Mouse (Mus musculus) cortical plate, adult 2 months (tissue): ENCODE measurements around the gene Hist1h4j. TPM values are rescaled to one million over a fixed set of nuclear protein-coding genes. Genes with fewer than 3 reads are reported as not detected.
A peak's percentile ranks its signal among the peaks of the same experiment; 100 is the strongest.
"Not testable (repeated sequence)": the region's sequence is repeated elsewhere in the genome, so short reads cannot be mapped to it uniquely, and the experiment has no call there.

Experiments
- H3K27ac ChIP-seq: fragments of 200-500 bp; 2 replicates; pipeline ENCODE4 v1.5.1; 2012; ENCODE audit warnings: low read length, control low read depth, inconsistent platforms; ENCODE audit not compliant: insufficient read depth
- H3K4me1 ChIP-seq: fragments of 200-500 bp; 2 replicates; pipeline ENCODE4 v1.6.1; 2011; ENCODE audit warnings: low read length; ENCODE audit not compliant: control insufficient read depth, insufficient read depth
- H3K4me3 ChIP-seq: fragments of 200-500 bp; 2 replicates; pipeline ENCODE4 v1.5.1; 2011; ENCODE audit warnings: mild to moderate bottlenecking, low read length, control low read depth; ENCODE audit not compliant: insufficient read depth
- CTCF ChIP-seq: fragments of 200-500 bp; IDR thresholded peaks from 2 replicates; pipeline ENCODE4 v1.5.1; 2011; ENCODE audit warnings: mild to moderate bottlenecking, control low read depth, low read length; ENCODE audit not compliant: insufficient read depth; ENCODE audit errors: extremely low read depth
- POLR2A ChIP-seq: fragments of 200-500 bp; IDR thresholded peaks from 2 replicates; pipeline ENCODE4 v1.6.1; 2011; ENCODE audit warnings: mild to moderate bottlenecking, low read length, control low read depth; ENCODE audit not compliant: insufficient read depth; ENCODE audit errors: extremely low read depth
- polyA plus RNA-seq: library from polyadenylated mRNA; depleted of rRNA; stranded (reverse); fragments of >200 nt; gene quantifications from 2 replicates; pipeline ENCODE4 v1.2.3, GENCODE M21; 2012

The Hist1h4j gene
- polyA plus RNA-seq, 1 experiment = 2.3 TPM

DNA sequence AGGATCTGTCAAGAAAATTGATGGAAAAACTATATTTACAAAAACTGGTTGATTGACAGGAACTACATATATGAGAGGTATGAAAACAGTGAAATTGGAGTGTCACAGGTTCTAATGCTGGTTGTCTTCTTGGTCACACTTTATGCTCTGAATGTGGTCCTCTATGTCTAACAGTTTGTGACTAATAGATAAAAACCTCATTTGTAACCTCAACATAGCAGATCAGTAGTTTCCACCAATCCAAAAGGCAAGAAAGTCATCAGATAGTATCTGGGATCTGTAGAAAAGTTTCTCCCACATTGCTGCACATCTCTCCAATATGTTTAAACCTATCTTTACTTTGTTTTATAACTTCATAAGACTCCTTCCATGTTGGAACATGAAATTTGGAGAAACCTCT is 16.6 kb downstream of the Hist1h4j start:
- Histone ChIP-seq H3K27ac (no peak overlapping the region), H3K4me1 (peaks cover 2% of the 10 kb centered on the region; the same call in 1 of the 2 replicates), H3K4me3 (no peak overlapping the region)
- TF ChIP-seq POLR2A (no peak), CTCF (no peak)

DNA sequence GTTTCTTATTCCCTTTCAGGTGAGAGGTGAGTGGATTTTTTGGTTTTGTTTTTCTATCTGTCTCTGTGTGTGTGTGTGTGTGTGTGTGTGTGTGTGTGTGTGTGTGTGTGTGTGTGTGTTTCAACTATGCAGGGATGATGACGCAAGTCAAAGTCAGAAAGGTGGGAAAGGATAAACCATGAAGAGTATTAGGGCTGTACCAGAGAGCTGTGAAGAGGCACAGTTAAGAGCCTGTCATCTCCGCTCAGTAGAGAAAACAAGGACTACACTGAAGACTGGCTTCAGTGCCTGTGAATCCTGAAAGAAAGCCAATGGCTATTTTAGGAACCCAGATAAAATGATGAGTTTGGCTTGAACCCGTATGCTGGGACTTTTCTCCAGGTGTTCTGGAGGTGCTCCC is 17.0 kb downstream of the Hist1h4j start:
- no peak for TF ChIP-seq POLR2A
- no peak for TF ChIP-seq CTCF
- H3K4me3 ChIP-seq = no peak overlapping the region
- no peak overlapping the region for H3K27ac ChIP-seq
- peaks cover 2% of the 10 kb centered on the region; the same call in 1 of the 2 replicates for H3K4me1 ChIP-seq

DNA sequence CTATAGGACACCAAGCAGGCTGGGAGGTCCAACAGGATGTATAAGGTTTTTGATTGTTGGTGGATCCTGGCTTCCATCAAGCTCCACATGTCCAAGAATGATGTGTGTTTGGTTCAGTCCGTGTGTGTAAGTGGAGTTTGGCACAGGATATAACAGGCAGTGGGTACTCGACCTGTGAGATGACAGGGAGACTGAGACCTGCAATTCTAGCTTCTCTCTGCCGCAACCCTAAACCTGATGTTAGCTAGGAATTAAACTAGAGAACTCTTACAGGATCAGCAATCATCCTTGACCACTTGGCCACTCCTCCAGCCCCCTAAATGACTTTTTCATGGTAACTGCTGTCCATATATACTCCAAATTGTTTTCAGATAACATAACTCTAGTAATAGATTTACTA is 17.5 kb downstream of the Hist1h4j start:
- no peak overlapping the region for H3K27ac ChIP-seq
- no peak for TF ChIP-seq CTCF
- no peak for TF ChIP-seq POLR2A

DNA sequence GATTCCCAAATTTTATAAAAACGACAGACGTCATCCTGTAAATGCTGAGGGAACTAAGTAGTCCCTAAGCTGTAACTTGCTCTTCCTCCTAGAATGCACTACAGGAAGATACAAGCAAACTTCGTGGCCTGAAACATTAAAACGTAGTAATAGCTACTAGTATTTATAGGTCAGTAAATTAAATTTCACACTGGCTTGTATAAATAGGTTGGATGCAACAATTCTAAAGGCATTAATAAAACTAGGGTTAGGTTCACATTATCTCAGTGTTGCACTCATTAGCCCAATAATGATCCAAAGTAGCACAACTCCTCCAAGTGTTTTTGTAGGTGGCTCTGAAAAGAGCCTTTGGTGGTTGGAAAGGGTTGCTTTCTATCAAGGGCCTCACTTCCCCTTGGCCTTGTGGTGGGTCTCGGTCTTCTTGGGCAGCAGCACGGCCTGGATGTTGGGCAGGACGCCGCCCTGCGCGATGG is 18.2 kb downstream of the Hist1h4j start:
- peak overlapping the region; percentile 88 for H3K27ac ChIP-seq
- TF ChIP-seq CTCF (no peak), POLR2A (no peak)
- H3K4me1 ChIP-seq = peaks cover 2% of the 10 kb centered on the region; the same call in 1 of the 2 replicates
- H3K4me3 ChIP-seq = peak overlapping the region; percentile 56

More for the DNA sequence above, 17.5 kb downstream of the Hist1h4j start:
- Histone ChIP-seq H3K4me1 (peaks cover 2% of the 10 kb centered on the region; the same call in 1 of the 2 replicates), H3K4me3 (no peak overlapping the region)

DNA sequence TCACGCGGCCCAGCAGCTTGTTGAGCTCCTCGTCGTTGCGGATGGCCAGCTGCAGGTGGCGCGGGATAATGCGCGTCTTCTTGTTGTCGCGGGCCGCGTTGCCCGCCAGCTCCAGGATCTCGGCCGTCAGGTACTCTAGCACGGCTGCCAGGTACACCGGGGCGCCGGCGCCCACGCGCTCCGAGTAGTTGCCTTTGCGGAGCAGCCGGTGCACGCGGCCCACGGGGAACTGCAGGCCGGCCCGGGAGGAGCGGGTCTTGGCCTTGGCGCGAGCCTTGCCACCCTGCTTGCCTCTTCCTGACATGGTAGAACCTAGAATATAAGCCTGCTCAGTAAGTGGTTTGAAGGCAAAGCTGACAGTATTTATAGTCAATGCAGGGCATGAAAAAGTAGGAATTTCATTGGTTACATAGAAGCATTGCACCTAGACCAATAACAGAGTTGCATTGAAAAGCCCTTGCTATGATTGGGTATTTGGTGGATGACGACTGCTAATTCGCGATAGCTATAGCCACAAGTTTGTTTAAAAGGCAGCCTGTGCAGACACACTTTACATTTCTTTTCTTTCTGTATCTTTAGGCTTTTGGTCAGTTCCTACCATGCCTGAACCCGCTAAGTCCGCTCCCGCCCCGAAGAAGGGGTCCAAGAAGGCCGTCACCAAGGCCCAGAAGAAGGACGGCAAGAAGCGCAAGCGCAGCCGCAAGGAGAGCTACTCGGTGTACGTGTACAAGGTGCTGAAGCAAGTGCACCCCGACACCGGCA is 18.8 kb downstream of the Hist1h4j start, which contains the start of the genes Hist1h2ak and Hist1h2bn:
TSS of gene Hist1h2ak (minus strand) at position 304 of the 762 bp plus-strand sequence.
TSS of gene Hist1h2bn (plus strand) at position 600 of the 762 bp plus-strand sequence.
- TF ChIP-seq POLR2A = peak; percentile 83
- not testable (repeated sequence) for H3K4me1 ChIP-seq
- peak within 1 kb of the TSS; percentile 56 for H3K4me3 ChIP-seq
- peak within 1 kb of the TSS; percentile 88 for H3K27ac ChIP-seq

DNA sequence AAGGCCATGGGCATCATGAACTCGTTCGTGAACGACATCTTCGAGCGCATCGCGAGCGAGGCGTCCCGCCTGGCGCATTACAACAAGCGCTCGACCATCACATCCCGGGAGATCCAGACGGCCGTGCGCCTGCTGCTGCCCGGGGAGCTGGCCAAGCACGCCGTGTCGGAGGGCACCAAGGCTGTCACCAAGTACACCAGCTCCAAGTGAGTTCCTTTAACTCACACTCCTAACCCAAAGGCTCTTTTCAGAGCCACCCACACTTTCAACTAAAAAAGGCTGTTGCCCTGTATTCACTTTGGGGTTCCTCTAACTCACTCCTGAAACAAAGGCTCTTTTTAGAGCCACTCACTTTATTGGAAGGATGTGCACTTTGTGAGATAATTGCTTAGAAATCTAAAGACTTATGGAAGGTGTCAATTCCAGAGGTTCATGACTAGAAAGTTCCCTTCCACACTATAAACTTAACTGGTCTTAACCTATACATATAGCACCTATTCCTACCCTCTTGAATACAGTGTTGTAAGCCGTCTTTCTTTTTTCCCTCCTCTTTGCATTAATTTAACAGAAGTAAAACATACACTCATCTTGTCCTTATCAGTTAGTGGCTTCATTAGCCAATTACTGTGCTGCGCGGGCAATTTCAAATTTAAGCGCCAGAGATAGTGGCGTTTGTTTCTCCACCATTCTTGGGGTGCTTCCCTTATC is 19.6 kb downstream of the Hist1h4j start:
- not testable (repeated sequence) for H3K27ac ChIP-seq, H3K4me1 ChIP-seq
- peak overlapping the region; percentile 56; the same call in 1 of the 2 replicates for H3K4me3 ChIP-seq

DNA sequence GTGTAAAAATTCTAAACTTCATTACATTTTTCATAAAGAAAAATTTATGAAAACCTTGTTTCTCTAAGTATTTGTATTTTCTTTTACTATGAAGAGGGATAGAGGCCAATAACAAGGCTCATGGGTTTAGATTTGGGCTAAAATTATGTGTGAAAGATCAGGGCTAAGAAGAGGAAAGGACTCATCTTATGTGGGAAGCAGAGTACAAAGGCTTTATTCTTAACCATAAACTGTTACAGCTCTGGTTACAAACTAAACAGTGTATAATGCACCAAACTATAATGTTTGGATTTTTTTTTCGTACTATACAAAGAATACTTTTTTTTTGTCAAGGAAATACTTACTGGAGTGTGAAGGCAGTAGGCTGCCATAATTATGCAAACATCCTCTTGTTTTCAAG is 20.8 kb downstream of the Hist1h4j start:
- Histone ChIP-seq H3K4me1 (no peaks in the 10 kb centered on the region), H3K4me3 (no peak overlapping the region), H3K27ac (no peak overlapping the region)
- no peak for TF ChIP-seq CTCF
- TF ChIP-seq POLR2A = no peak

DNA sequence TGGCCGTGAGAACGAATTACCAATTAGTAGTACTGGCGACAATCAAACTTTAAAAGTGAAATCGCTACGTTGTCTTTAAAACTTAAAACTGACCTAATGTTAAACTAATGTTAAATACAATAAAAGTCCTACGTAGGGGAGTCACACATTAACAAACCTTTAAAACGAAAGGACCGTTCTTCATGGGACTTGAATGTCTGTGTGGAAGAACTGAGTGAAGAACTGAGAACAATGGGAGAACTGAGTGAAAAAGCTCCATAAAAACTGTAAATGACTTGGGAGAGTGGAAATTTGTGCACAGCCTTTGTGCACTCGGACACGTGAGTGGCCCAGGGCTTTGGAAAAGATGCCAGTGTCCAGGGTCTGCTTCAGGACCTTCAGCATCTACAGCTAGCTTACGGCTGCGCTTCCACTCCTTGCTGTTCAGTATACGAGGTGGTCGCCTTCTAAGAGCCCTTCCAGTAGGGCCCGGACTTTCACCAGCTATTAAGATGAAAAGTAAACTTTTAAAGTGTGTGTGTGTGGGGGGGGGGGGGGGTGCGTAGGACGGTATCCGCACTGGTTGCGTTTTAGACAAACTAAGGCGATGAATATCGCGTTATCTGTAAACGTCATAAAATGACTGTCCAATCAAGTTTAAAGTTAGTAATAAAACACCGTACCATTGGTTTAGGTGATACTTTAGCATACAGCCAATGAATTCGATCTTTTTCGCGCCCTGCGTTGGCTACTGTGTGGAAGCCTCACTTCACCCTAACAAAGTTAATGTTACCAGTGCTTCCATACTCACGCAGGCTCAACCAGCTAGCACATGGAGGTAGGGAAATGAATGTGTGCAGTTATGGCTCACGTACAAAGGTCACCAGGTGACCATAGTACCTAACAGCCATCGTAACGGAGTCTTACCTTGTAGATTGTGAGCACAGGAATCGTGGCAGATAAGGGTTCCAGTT is 44.2 kb downstream of the Hist1h4j start:
- no peak for TF ChIP-seq POLR2A
- TF ChIP-seq CTCF = no peak
- Histone ChIP-seq H3K4me3 (peak overlapping the region; percentile 38), H3K4me1 (no peaks in the 10 kb centered on the region; the same call in 1 of the 2 replicates), H3K27ac (no peak overlapping the region)
